Mouse (Mus musculus): Measurements from ENCODE around the gene Gm21970.

DNA sequence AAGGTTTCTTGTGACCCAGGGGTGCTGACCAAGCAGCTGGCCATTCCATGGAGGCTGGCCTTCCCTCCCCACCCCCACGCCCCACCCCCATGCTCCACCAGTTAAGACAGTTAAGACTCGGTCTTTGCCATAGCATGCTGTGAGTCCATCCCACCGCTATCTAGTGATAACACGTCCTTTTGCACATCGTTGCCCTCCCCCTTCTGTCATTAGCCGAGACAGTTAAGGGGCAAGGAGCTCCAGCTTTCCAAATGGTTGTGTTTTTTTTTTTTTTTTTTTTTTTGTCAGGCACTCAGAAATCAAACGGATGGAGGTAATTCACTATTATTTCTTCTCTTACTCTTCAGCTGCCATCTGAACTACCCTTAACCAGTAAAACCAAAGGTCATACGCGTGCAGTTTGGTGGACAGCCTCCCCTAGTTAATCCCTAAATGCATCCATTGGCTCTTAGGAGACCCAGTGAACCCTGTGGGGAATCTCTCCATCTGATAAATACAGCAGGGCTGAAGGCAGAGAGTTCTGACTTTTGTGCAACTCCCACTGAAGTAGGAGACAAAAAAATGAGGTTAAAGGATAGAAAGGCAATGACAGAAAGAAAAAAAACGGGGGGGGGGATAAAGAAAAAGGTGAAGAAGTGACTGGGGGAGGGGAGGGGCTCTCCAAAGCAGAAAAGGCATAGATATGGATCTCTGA is 5.5 kb downstream of the Gm21970 start:
- TF ChIP-seq CTCF (IDR thresholded peaks at IDR 0.05; ENCODE audit: control insufficient read depth, insufficient read depth, insufficient replicate concordance, low read depth, low read length) = no peak
- TF ChIP-seq POLR2A (IDR thresholded peaks at IDR 0.05; ENCODE audit: control insufficient read depth, low read depth, low read length) = no peak
